Mouse (Mus musculus) kidney, adult 11 months (tissue): Measurements from ENCODE around the gene Gm21977.
"Not testable (repeated sequence)": the region's sequence is repeated elsewhere in the genome, so short reads cannot be mapped to it uniquely, and the experiment has no call there.

Experiments used
- DNase-seq: peaks from one replicate; pipeline ENCODE4 v3.0.0; 2022

Gm21977 gene

GRCm38 (mm10) chr14:42853377-42853776, at the start of gene Gm21977:
Gene Gm21977, minus strand, starts transcription at chr14:42853477.
- not testable (repeated sequence) for DNase-seq
